Mouse (Mus musculus) midbrain, embryonic 12.5 days (tissue): Measurements from ENCODE around the gene Erp29. TPM values are rescaled to one million over a fixed set of nuclear protein-coding genes. Genes with fewer than 3 reads are reported as not detected.

ENCODE experiments used
- ATAC-seq: fragments of 200-750 bp; cut with Nextera tagmentation; 2 replicates; pipeline ENCODE4 v1.8.0; 2017; ENCODE audit warnings: low read depth, moderate TSS enrichment, moderate library complexity; ENCODE audit not compliant: low FRiP score
- H3K27ac ChIP-seq: fragments of 300-500 bp; sonication (generic); replicated peaks from 2 replicates; pipeline ENCODE4 v1.5.1; 2016; ENCODE audit warnings: mild to moderate bottlenecking
- H3K27me3 ChIP-seq: fragments of 300-500 bp; sonication (generic); 2 replicates; pipeline ENCODE4 v1.6.1; 2016; ENCODE audit warnings: mild to moderate bottlenecking
- H3K36me3 ChIP-seq: fragments of 300-500 bp; sonication (generic); 2 replicates; pipeline ENCODE4 v1.6.1; 2016
- H3K4me1 ChIP-seq: fragments of 300-500 bp; sonication (generic); 2 replicates; pipeline ENCODE4 v1.6.1; 2016
- H3K4me2 ChIP-seq: fragments of 300-500 bp; sonication (generic); replicated peaks from 2 replicates; pipeline ENCODE4 v1.6.1; 2016; ENCODE audit warnings: mild to moderate bottlenecking, moderate library complexity
- H3K4me3 ChIP-seq: fragments of 300-500 bp; sonication (generic); 2 replicates; pipeline ENCODE4 v1.5.1; 2016; ENCODE audit warnings: mild to moderate bottlenecking
- H3K9ac ChIP-seq: fragments of 300-500 bp; sonication (generic); replicated peaks from 2 replicates; pipeline ENCODE4 v1.6.1; 2016; ENCODE audit warnings: mild to moderate bottlenecking, moderate library complexity
- H3K9me3 ChIP-seq: fragments of 300-500 bp; sonication (generic); 2 replicates; pipeline ENCODE4 v1.6.1; 2016; ENCODE audit warnings: mild to moderate bottlenecking
- WGBS: fragments of 180-500 bp; shearing (Covaris S2); methylation state at CpG from one replicate; pipeline ENCODE4 v1.1.7; 2016; 5-methylcytosine and 5-hydroxymethylcytosine counted together
- polyA plus RNA-seq: library from polyadenylated mRNA; unstranded; fragments of >200 nt; fragmentation: Nextera tagmentation; extraction: Ambion mirVana; gene quantifications from 2 replicates; pipeline ENCODE4 v1.2.1, GENCODE M21; 2016

Gene Erp29
- polyA plus RNA-seq, 1 experiment from 2014 or later, result 137 TPM

GRCm38 (mm10) chr5:121462171-121462502, 9.8 kb upstream of the Erp29 start:
- Histone ChIP-seq H3K4me3 (no peak overlapping the region), H3K27me3 (no peaks in the 10 kb centered on the region), H3K9me3 (no peaks in the 10 kb centered on the region), H3K9ac (no peak overlapping the region), H3K4me2 (no peak overlapping the region), H3K36me3 (no peaks in the 10 kb centered on the region), H3K4me1 (no peaks in the 10 kb centered on the region), H3K27ac (no peak overlapping the region)
- no peak for ATAC-seq
- 53% methylated on average over 1 of the region's 1 CpGs for WGBS

- Histone ChIP-seq H3K9ac (no peak overlapping the region), H3K27ac (no peak overlapping the region), H3K36me3 (no peaks in the 10 kb centered on the region), H3K4me1 (no peaks in the 10 kb centered on the region), H3K27me3 (no peaks in the 10 kb centered on the region), H3K4me3 (no peak overlapping the region), H3K9me3 (no peaks in the 10 kb centered on the region), H3K4me2 (no peak overlapping the region)
- 75% methylated on average over 4 of the region's 4 CpGs for WGBS
- no peak for ATAC-seq
Measured at GRCm38 (mm10) chr5:121461339-121462170, 9.2 kb upstream of the Erp29 start.

GRCm38 (mm10) chr5:121455510-121456265, 3.4 kb upstream of the Erp29 start:
- no peak for ATAC-seq
- Histone ChIP-seq H3K9me3 (no peaks in the 10 kb centered on the region), H3K27me3 (no peaks in the 10 kb centered on the region), H3K4me1 (peaks cover 18% of the 10 kb centered on the region), H3K4me3 (no peak overlapping the region), H3K27ac (no peak overlapping the region), H3K36me3 (no peaks in the 10 kb centered on the region), H3K4me2 (no peak overlapping the region), H3K9ac (no peak overlapping the region)
- WGBS, result 88% methylated on average over 9 of the region's 9 CpGs

GRCm38 (mm10) chr5:121454503-121454782, 2.1 kb upstream of the Erp29 start:
- H3K27ac ChIP-seq, result no peak overlapping the region
- no peak for ATAC-seq
- WGBS, result 89% methylated on average over 3 of the region's 3 CpGs
- no peaks in the 10 kb centered on the region for H3K9me3 ChIP-seq
- H3K4me3 ChIP-seq, result no peak overlapping the region
- H3K27me3 ChIP-seq, result no peaks in the 10 kb centered on the region
- no peak overlapping the region for H3K9ac ChIP-seq
- H3K4me1 ChIP-seq, result peaks cover 22% of the 10 kb centered on the region
- peaks cover 3% of the 10 kb centered on the region; the same call in 1 of the 2 replicates for H3K36me3 ChIP-seq
- H3K4me2 ChIP-seq, result no peak overlapping the region

GRCm38 (mm10) chr5:121453743-121454502, 1.6 kb upstream of the Erp29 start:
- H3K4me3 ChIP-seq, result 0 out of 2 replicates have a peak overlapping the region, but pooled peaks have one; percentile 84
- H3K4me1 ChIP-seq, result peaks cover 22% of the 10 kb centered on the region
- H3K9me3 ChIP-seq, result no peaks in the 10 kb centered on the region
- H3K27ac ChIP-seq, result no peak overlapping the region
- ATAC-seq, result no peak
- no peaks in the 10 kb centered on the region for H3K27me3 ChIP-seq
- H3K36me3 ChIP-seq, result peaks cover 8% of the 10 kb centered on the region
- H3K4me2 ChIP-seq, result peak overlapping the region; percentile 85; the same call in 1 of the 2 replicates
- 93% methylated on average over 13 of the region's 13 CpGs for WGBS
- no peak overlapping the region for H3K9ac ChIP-seq

- ATAC-seq, result no peak
- H3K4me3 ChIP-seq, result peak overlapping the region; percentile 84
- H3K9me3 ChIP-seq, result no peaks in the 10 kb centered on the region
- peak overlapping the region; percentile 85 for H3K4me2 ChIP-seq
- peak overlapping the region; percentile 92 for H3K27ac ChIP-seq
- H3K9ac ChIP-seq, result peak overlapping the region; percentile 93
- no peaks in the 10 kb centered on the region for H3K27me3 ChIP-seq
- WGBS, result 6% methylated on average over 9 of the region's 9 CpGs
- H3K36me3 ChIP-seq, result peaks cover 18% of the 10 kb centered on the region
- H3K4me1 ChIP-seq, result peaks cover 22% of the 10 kb centered on the region
Measured at GRCm38 (mm10) chr5:121452906-121453305, 600 bp upstream of the Erp29 start.

- Histone ChIP-seq H3K9ac (peak within 1 kb of the TSS; percentile 93), H3K4me2 (peak within 1 kb of the TSS; percentile 85), H3K9me3 (no peaks in the 10 kb centered on the region), H3K4me1 (peaks cover 22% of the 10 kb centered on the region), H3K27me3 (no peaks in the 10 kb centered on the region), H3K36me3 (peaks cover 31% of the 10 kb centered on the region), H3K4me3 (peak within 1 kb of the TSS; percentile 84), H3K27ac (peak within 1 kb of the TSS; percentile 92)
- under 1% methylated on average over 17 of the region's 17 CpGs for WGBS
- ATAC-seq, result peak; percentile 39; the same call in 1 of the 2 replicates
Measured at GRCm38 (mm10) chr5:121451644-121452025, 671 bp downstream of the Erp29 start, which contains the start of gene Tmem116. Tmem116 (plus strand) TSS chr5:121451893.

GRCm38 (mm10) chr5:121451203-121451602, 1.1 kb downstream of the Erp29 start:
- peak overlapping the region; percentile 92 for H3K27ac ChIP-seq
- no peak for ATAC-seq
- 28% methylated on average over 8 of the region's 8 CpGs for WGBS
- H3K9ac ChIP-seq, result peak overlapping the region; percentile 83
- H3K36me3 ChIP-seq, result peaks cover 35% of the 10 kb centered on the region
- peak overlapping the region; percentile 84 for H3K4me3 ChIP-seq
- H3K4me1 ChIP-seq, result peaks cover 22% of the 10 kb centered on the region
- H3K4me2 ChIP-seq, result peak overlapping the region; percentile 85
- H3K9me3 ChIP-seq, result no peaks in the 10 kb centered on the region
- no peaks in the 10 kb centered on the region for H3K27me3 ChIP-seq

GRCm38 (mm10) chr5:121450476-121450875, 1.8 kb downstream of the Erp29 start:
- no peaks in the 10 kb centered on the region for H3K9me3 ChIP-seq
- peaks cover 22% of the 10 kb centered on the region for H3K4me1 ChIP-seq
- H3K27me3 ChIP-seq, result no peaks in the 10 kb centered on the region
- no peak for ATAC-seq
- no peak overlapping the region for H3K4me3 ChIP-seq
- H3K27ac ChIP-seq, result no peak overlapping the region
- H3K4me2 ChIP-seq, result peak overlapping the region; percentile 85
- H3K9ac ChIP-seq, result no peak overlapping the region
- H3K36me3 ChIP-seq, result peaks cover 42% of the 10 kb centered on the region
- WGBS, result 89% methylated on average over 9 of the region's 9 CpGs

- peaks cover 47% of the 10 kb centered on the region for H3K36me3 ChIP-seq
- H3K27me3 ChIP-seq, result no peaks in the 10 kb centered on the region
- no peak for ATAC-seq
- WGBS, result 68% methylated on average over 6 of the region's 6 CpGs
- no peak overlapping the region for H3K9ac ChIP-seq
- H3K27ac ChIP-seq, result no peak overlapping the region
- no peaks in the 10 kb centered on the region for H3K9me3 ChIP-seq
- peaks cover 22% of the 10 kb centered on the region for H3K4me1 ChIP-seq
- no peak overlapping the region for H3K4me2 ChIP-seq
- H3K4me3 ChIP-seq, result no peak overlapping the region
Measured at GRCm38 (mm10) chr5:121449976-121450375, 2.3 kb downstream of the Erp29 start.

- H3K36me3 ChIP-seq, result peaks cover 63% of the 10 kb centered on the region
- ATAC-seq, result no peak
- H3K4me3 ChIP-seq, result no peak overlapping the region
- no peaks in the 10 kb centered on the region for H3K27me3 ChIP-seq
- no peak overlapping the region for H3K27ac ChIP-seq
- H3K4me2 ChIP-seq, result no peak overlapping the region
- H3K4me1 ChIP-seq, result peaks cover 20% of the 10 kb centered on the region
- H3K9me3 ChIP-seq, result no peaks in the 10 kb centered on the region
- WGBS, result 99% methylated on average over 3 of the region's 3 CpGs
- H3K9ac ChIP-seq, result no peak overlapping the region
Measured at GRCm38 (mm10) chr5:121448450-121448849, 3.9 kb downstream of the Erp29 start.

GRCm38 (mm10) chr5:121444870-121445269, 7.4 kb downstream of the Erp29 start:
- H3K27me3 ChIP-seq, result no peaks in the 10 kb centered on the region
- no peak overlapping the region for H3K27ac ChIP-seq
- H3K9ac ChIP-seq, result no peak overlapping the region
- no peak overlapping the region for H3K4me2 ChIP-seq
- no peak for ATAC-seq
- H3K4me3 ChIP-seq, result no peak overlapping the region
- no peaks in the 10 kb centered on the region for H3K9me3 ChIP-seq
- no peaks in the 10 kb centered on the region for H3K4me1 ChIP-seq
- H3K36me3 ChIP-seq, result peaks cover 89% of the 10 kb centered on the region
- 97% methylated on average over 5 of the region's 5 CpGs for WGBS
